Mouse (Mus musculus) liver, embryonic 12.5 days (tissue): ENCODE data around the gene Gusb. TPM values are rescaled to one million over a fixed set of nuclear protein-coding genes. Genes with fewer than 3 reads are reported as not detected.
"Not testable (repeated sequence)": the region's sequence is repeated elsewhere in the genome, so short reads cannot be mapped to it uniquely, and the experiment has no call there.

Source experiments
- ATAC-seq: fragments of 200-750 bp; cut with Nextera tagmentation; 2 replicates; pipeline ENCODE4 v1.8.0; 2017; ENCODE audit warnings: moderate number of reproducible peaks, mild to moderate bottlenecking, moderate library complexity
- H3K27ac ChIP-seq: fragments of 300-500 bp; sonication (generic); 2 replicates; pipeline ENCODE4 v1.5.1; 2016; ENCODE audit warnings: mild to moderate bottlenecking
- H3K27me3 ChIP-seq: fragments of 300-500 bp; sonication (generic); replicated peaks from 2 replicates; pipeline ENCODE4 v1.6.1; 2016; ENCODE audit warnings: mild to moderate bottlenecking, moderate library complexity
- H3K36me3 ChIP-seq: fragments of 300-500 bp; sonication (generic); 2 replicates; pipeline ENCODE4 v1.6.1; 2016; ENCODE audit warnings: mild to moderate bottlenecking, moderate library complexity
- H3K4me1 ChIP-seq: fragments of 300-500 bp; sonication (generic); 2 replicates; pipeline ENCODE4 v1.6.1; 2016
- H3K4me2 ChIP-seq: fragments of 300-500 bp; sonication (generic); 2 replicates; pipeline ENCODE4 v1.6.1; 2016; ENCODE audit warnings: mild to moderate bottlenecking, moderate library complexity
- H3K4me3 ChIP-seq: fragments of 300-500 bp; sonication (generic); 2 replicates; pipeline ENCODE4 v1.5.1; 2016; ENCODE audit warnings: mild to moderate bottlenecking, moderate library complexity
- H3K9ac ChIP-seq: fragments of 300-500 bp; sonication (generic); 2 replicates; pipeline ENCODE4 v1.6.1; 2016; ENCODE audit warnings: mild to moderate bottlenecking, moderate library complexity
- H3K9me3 ChIP-seq: fragments of 300-500 bp; sonication (generic); replicated peaks from 2 replicates; pipeline ENCODE4 v1.6.1; 2016; ENCODE audit warnings: mild to moderate bottlenecking, moderate library complexity
- WGBS: fragments of 180-500 bp; shearing (Covaris S2); methylation state at CpG from one replicate; pipeline ENCODE4 v1.1.7; 2016; ENCODE audit not compliant: insufficient replicate concordance; 5-methylcytosine and 5-hydroxymethylcytosine counted together
- polyA plus RNA-seq: library from polyadenylated mRNA; unstranded; fragments of >200 nt; fragmentation: Nextera tagmentation; extraction: Ambion mirVana; gene quantifications from 2 replicates; pipeline ENCODE4 v1.2.1, GENCODE M21; 2016

Gusb gene
- polyA plus RNA-seq, 1 experiment from 2014 or later = 49.1 TPM

DNA sequence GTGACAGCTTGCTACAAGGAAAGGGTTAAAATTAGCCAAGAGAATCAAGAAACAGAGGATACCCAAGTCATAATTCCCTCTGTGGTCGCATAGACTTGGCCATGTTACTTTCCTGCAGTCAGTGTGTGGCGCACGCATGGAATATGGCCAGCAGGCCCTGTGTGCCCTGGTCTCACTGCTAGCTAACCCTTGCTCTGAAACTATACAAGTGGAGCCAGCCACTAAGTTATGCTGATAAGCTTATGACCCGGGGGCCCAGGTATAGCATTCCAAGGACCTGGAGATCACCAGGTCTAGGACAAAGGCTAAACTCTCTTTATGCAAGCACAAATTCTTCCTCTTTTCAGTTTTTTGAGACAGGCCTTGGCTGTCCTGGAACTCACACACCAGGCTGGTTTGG lies 37.9 kb upstream of the Gusb start:
- Histone ChIP-seq H3K4me2 (no peak overlapping the region), H3K9ac (no peak overlapping the region), H3K4me3 (no peak overlapping the region), H3K9me3 (no peaks in the 10 kb centered on the region), H3K27ac (no peak overlapping the region), H3K4me1 (no peaks in the 10 kb centered on the region), H3K36me3 (peaks cover 91% of the 10 kb centered on the region), H3K27me3 (no peaks in the 10 kb centered on the region)
- ATAC-seq = no peak
- WGBS = 87% methylated on average over 4 of the region's 4 CpGs

DNA sequence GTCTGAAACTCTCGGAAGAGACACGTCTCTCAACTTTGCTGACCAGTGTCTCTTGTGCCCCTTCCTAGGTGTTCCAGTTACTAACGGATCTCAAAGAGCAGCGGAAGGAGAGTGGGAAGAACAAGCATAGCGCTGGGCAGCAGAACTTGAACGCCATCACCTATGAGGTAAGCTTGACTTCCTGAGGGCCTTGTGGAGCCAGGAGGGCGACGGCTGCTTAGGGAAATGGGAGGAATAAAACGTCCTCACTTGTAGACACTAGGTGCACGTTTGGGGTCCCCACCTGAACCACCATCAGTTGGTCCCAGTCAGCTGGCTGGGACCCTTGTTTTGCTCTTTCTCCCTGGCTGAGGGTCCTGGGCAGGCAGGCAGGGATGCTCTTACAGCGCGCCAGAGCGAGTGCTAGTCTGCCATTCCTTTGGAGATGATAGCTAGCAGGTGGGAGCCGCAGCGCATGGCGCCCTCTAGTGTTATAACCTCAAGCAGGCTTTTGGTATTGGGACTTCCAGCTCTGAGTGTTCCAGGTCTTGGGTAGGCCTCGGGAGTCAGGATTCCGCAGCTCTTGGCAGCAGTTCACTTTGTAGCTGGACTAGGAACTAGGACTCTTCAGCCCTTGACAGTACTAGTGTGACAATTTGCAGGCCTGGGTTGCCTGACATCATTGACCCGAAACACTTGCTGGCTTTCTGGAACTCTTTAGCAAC lies 35.1 kb upstream of the Gusb start:
- 76% methylated on average over 19 of the region's 19 CpGs for WGBS
- peak; percentile 38; the same call in 1 of the 2 replicates for ATAC-seq
- H3K27me3 ChIP-seq = no peaks in the 10 kb centered on the region
- H3K4me2 ChIP-seq = no peak overlapping the region
- H3K4me3 ChIP-seq = no peak overlapping the region
- H3K36me3 ChIP-seq = peaks cover 73% of the 10 kb centered on the region
- H3K9ac ChIP-seq = no peak overlapping the region
- no peaks in the 10 kb centered on the region for H3K9me3 ChIP-seq
- H3K4me1 ChIP-seq = peaks cover 16% of the 10 kb centered on the region
- H3K27ac ChIP-seq = no peak overlapping the region

DNA sequence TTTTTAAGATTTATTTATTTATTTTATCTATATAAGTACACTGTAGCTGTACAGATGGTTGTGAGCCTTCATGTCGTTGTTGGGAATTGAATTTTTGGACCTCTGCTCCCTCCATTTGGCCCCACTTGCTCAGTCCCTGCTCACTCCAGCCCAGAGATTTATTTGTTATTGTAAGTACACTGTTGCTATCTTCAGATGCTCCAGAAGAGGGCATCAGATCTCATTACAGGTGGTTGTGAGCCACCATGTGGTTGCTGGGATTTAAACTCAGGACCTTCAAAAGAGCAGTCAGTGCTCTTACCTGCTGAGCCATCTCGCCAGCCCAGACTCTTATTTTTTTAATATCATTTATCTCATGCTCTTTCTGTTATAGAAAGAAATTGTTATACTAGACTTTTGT lies 33.5 kb upstream of the Gusb start:
- H3K36me3 ChIP-seq = peaks cover 62% of the 10 kb centered on the region
- not testable (repeated sequence) for H3K27ac ChIP-seq, ATAC-seq, H3K4me2 ChIP-seq, H3K4me3 ChIP-seq, H3K9ac ChIP-seq, H3K27me3 ChIP-seq, H3K9me3 ChIP-seq
- H3K4me1 ChIP-seq = peaks cover 29% of the 10 kb centered on the region
- WGBS = 56% methylated on average over 2 of the region's 2 CpGs

DNA sequence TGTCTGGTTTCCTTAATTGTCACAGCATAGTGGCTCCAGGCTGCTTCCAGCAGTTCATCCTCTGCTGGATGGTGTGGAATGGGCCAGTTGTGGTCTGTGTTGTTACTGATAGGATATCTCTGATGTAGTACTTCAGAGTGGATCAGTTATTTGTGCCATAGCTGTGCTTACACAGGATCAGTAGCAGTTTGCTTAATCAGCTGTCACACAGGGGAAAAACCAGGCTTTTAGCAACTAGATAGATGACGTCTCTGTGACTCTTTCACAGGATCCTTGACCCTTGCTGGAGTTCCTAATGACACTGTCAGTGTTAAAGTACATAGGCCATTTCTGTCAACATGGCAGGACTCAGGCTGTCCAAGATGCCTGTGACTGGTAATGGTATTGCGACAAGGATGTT lies 31.0 kb upstream of the Gusb start:
- WGBS = 55% methylated on average over 2 of the region's 2 CpGs
- H3K4me1 ChIP-seq = peaks cover 40% of the 10 kb centered on the region
- peak overlapping the region; percentile 7; the same call in 1 of the 2 replicates for H3K4me2 ChIP-seq
- H3K9ac ChIP-seq = 0 out of 2 replicates have a peak overlapping the region, but pooled peaks have one; percentile 39
- ATAC-seq = 0 out of 2 replicates have a peak, but pooled peaks have one; percentile 24
- H3K36me3 ChIP-seq = peaks cover 47% of the 10 kb centered on the region
- H3K27ac ChIP-seq = 0 out of 2 replicates have a peak overlapping the region, but pooled peaks have one; percentile 8
- H3K9me3 ChIP-seq = no peaks in the 10 kb centered on the region
- H3K27me3 ChIP-seq = no peaks in the 10 kb centered on the region
- no peak overlapping the region for H3K4me3 ChIP-seq

DNA sequence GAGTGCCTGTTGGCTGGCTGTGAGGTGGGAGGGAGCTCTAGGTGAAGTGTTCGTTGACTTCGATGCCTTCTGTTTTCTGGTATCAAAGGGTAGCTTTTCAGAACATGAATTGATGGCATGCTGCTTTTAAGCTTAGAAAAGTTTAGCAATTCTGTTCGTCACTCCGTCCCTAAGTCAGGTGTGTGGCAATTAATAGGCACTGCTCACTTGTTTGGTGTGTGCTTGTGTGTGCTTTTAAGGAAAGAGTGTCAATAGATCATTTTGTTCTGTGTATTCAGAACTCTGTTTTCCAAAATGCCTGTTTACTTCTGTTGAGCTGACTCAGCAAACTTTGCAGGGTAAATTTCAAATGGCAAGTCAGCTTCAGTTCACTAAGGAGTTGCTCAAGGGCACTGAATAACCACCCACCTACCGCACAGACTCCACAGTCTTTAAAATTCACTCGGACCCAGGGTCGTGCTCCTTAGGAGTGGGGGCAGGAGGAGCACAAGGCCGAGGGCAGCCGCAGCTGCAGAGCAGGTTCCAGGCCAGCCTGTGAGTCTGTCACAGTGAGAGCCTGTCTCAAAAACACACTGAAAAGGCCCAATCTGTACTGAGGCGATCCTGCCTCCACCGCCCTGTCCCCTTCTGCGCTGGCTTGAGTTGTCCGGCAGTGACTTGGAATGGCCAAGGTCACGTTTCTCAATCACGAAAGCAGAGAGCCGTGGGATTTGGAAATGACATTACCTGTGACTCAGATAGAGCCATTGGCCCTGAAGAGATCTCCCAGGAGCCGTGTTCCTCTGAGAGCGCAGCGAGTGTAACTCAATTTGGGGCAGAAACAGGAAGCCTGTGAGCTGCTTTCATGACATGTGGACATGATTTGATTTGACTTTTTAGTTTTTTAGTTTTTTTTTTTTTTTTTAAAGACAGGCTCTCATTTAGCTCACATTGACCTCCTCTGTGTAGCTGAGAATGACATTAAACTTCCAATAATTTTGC lies 28.9 kb upstream of the Gusb start:
- Histone ChIP-seq H3K9ac (no peak overlapping the region), H3K4me1 (peaks cover 46% of the 10 kb centered on the region), H3K4me2 (no peak overlapping the region), H3K4me3 (no peak overlapping the region), H3K27ac (0 out of 2 replicates have a peak overlapping the region, but pooled peaks have one; percentile 27), H3K27me3 (0 out of 2 replicates have a peak, but pooled peaks cover 6% of the 10 kb centered on the region), H3K36me3 (peaks cover 31% of the 10 kb centered on the region), H3K9me3 (no peaks in the 10 kb centered on the region)
- ATAC-seq = no peak
- WGBS = 90% methylated on average over 19 of the region's 19 CpGs

DNA sequence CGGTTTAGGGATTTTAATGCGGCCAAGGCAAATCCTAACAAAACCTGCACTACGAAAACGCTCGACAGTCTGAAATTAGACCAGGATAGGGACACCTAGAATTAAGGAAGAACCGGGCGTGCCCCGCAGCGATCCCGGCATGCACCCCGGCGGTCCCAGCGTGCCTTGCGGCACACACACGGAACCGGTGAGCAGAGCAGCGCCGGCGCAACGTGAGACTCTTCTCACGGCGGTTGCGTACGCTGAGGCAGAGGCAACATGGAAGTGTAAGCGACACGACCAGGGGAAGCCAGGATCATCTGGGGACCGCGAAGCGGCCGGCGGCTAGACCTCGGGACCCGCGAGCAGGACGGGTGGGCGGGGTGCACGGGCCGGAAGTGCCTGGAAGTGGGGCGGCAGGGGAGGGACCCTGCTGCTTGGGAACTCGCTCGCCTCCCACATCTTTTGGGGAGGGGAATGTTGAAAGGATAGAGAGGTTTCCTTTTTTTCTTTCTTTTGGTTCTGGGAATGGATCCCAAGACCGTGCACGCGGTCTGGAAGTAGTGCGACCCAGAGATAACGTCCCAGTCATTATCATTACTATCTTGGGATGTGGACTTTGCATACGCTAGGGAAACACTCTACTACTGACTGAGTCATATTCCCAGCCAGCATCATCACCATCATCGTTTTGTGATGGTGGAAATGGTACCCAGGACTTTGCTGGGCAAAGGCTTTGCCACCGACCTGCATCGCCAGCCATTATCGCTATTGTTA lies 26.5 kb upstream of the Gusb start, which contains the start of the genes Asl and Crcp:
Gene Asl, minus strand, starts transcription at position 106 of the 756 bp plus-strand sequence.
Gene Crcp, plus strand, starts transcription at position 149 of the 756 bp plus-strand sequence.
- Histone ChIP-seq H3K4me3 (peak within 1 kb of the TSS; percentile 87), H3K9ac (peak within 1 kb of the TSS; percentile 86), H3K36me3 (peaks cover 12% of the 10 kb centered on the region; the same call in 1 of the 2 replicates), H3K4me2 (peak within 1 kb of the TSS; percentile 89), H3K27ac (peak within 1 kb of the TSS; percentile 93), H3K4me1 (peaks cover 46% of the 10 kb centered on the region), H3K27me3 (0 out of 2 replicates have a peak, but pooled peaks cover 12% of the 10 kb centered on the region), H3K9me3 (no peaks in the 10 kb centered on the region)
- ATAC-seq = peak; percentile 85
- 1% methylated on average over 51 of the region's 51 CpGs for WGBS

DNA sequence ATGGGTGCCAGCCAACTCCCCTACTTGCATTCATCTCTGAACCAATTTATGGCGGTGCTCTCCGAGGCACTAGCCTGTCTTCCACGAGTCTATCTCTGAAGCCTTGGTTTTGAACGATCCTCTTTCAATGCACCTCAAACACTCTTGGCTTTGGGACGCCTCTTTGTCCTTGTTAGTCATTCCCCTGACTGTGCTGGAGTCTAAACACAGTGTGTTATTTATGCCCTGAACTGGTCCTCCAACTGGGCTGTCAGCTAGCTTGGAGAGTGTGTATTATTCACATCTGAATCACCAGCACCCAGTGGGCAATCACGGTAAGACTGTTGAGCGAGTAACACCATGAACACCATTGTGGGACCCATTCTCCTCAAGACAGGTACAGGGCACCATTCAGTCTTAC lies 24.8 kb upstream of the Gusb start:
- H3K4me3 ChIP-seq = no peak overlapping the region
- H3K9me3 ChIP-seq = no peaks in the 10 kb centered on the region
- H3K27ac ChIP-seq = no peak overlapping the region
- peaks cover 42% of the 10 kb centered on the region for H3K4me1 ChIP-seq
- H3K4me2 ChIP-seq = no peak overlapping the region
- WGBS = 75% methylated on average over 7 of the region's 7 CpGs
- no peak overlapping the region for H3K9ac ChIP-seq
- no peak for ATAC-seq
- H3K36me3 ChIP-seq = peaks cover 12% of the 10 kb centered on the region; the same call in 1 of the 2 replicates
- 0 out of 2 replicates have a peak, but pooled peaks cover 12% of the 10 kb centered on the region for H3K27me3 ChIP-seq

DNA sequence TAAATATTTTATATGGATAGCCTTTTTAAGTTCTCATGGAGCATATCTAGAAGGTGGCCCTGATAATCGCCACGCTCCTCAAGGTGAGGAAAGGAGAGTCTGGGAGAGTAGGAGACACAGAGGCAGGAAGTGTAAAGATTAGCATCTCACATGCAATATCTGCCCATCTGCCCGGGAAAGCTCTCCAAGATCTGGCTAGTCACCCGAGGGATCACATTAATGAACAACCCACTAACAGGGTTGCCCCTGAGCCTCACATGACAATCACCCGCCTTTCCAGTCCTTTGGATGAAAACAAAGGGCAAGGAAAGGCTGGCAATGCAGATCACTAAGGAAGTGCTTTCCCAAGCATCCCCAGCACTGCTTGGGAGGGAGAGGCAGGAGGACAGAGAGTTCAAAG lies 24.3 kb upstream of the Gusb start:
- Histone ChIP-seq H3K36me3 (peaks cover 12% of the 10 kb centered on the region; the same call in 1 of the 2 replicates), H3K9ac (no peak overlapping the region), H3K4me2 (no peak overlapping the region), H3K4me3 (no peak overlapping the region), H3K27ac (no peak overlapping the region), H3K4me1 (peaks cover 36% of the 10 kb centered on the region), H3K9me3 (no peaks in the 10 kb centered on the region), H3K27me3 (0 out of 2 replicates have a peak, but pooled peaks cover 12% of the 10 kb centered on the region)
- ATAC-seq = no peak
- WGBS = 62% methylated on average over 5 of the region's 5 CpGs

DNA sequence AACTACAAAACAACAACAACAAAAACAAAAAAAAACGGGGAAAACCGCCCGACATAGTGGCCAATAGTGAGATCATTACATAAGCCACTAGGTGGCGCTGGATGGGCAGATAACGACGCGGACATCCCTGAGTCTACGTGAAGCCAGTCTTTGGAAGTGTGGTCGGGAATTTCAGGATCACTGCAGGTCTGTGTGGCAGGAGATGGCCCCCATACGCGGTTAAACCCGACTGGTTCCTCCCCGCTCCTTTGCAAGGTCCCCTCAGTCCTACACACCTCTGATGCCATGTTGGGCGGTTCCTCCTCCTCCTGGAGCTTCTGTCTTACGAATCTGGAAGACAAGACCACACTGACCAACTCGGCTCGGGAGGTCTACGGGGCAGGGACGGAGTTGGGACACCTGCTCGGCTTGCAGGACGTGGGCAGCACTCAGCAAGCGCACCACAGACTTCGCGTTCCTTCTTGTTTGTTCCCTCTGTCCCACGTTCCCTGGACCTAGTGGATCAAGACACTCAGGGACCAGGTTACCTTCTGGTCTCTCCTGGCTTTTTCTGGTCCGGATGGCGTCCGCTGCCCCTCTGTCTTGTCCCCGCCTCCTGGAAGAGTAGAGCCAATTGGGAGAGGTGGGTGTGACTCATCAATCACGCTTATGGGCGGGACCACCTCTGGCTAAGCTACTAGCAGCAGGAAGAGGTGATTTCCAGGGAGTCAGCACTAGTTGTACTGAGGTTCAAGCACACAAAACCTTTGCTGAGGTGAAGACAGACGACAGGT lies 21.1 kb upstream of the Gusb start:
- 0% methylated on average over 32 of the region's 32 CpGs for WGBS
- H3K9ac ChIP-seq = peak overlapping the region; percentile 77
- peak overlapping the region; percentile 71 for H3K4me3 ChIP-seq
- peaks cover 29% of the 10 kb centered on the region for H3K4me1 ChIP-seq
- H3K9me3 ChIP-seq = no peaks in the 10 kb centered on the region
- peak overlapping the region; percentile 95 for H3K4me2 ChIP-seq
- peak; percentile 87 for ATAC-seq
- 0 out of 2 replicates have a peak, but pooled peaks cover 12% of the 10 kb centered on the region for H3K27me3 ChIP-seq
- H3K36me3 ChIP-seq = no peaks in the 10 kb centered on the region
- peak overlapping the region; percentile 90 for H3K27ac ChIP-seq

DNA sequence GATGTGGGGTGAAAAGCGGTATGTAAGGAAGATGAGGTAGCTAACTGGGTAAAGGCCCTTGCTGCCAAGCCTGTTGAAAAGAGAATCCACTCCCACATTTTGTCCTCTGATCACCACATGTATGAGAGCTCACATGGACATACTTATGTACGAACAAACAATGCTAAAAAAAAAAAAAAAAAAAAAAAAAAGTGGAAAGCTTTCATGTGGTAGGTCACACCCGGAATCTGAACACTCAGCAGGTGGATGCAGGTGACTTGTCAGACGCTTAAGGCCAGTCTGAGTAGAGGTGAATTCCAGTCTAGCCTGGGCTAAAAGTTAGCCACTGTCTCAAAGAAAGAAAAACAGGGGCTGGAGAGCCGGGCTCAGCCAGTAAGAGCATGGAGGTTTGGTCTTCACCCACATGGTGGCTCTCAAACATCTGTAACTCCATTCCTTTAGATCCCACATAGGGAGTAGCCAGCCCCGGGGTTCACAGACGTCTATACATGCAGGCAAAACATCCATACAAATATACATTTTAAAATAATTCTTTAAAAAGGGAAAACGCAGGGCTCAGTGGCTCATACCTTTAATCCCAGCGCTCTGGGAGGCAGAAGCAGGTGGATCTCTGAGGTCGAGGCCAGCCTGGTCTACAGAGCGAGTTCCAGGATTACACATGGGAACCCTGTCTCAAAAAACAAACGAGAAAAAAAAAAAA lies 20.4 kb upstream of the Gusb start:
- H3K9ac ChIP-seq = peak overlapping the region; percentile 77; the same call in 1 of the 2 replicates
- H3K4me3 ChIP-seq = peak overlapping the region; percentile 71
- WGBS = 34% methylated on average over 12 of the region's 12 CpGs
- no peak for ATAC-seq
- peak overlapping the region; percentile 90; the same call in 1 of the 2 replicates for H3K27ac ChIP-seq
- H3K27me3 ChIP-seq = 0 out of 2 replicates have a peak, but pooled peaks cover 12% of the 10 kb centered on the region
- peaks cover 23% of the 10 kb centered on the region for H3K4me1 ChIP-seq
- peaks cover 1% of the 10 kb centered on the region for H3K36me3 ChIP-seq
- H3K4me2 ChIP-seq = peak overlapping the region; percentile 95
- no peaks in the 10 kb centered on the region for H3K9me3 ChIP-seq
